Mouse (Mus musculus): ENCODE measurements around the gene Cdk2ap2.

DNA sequence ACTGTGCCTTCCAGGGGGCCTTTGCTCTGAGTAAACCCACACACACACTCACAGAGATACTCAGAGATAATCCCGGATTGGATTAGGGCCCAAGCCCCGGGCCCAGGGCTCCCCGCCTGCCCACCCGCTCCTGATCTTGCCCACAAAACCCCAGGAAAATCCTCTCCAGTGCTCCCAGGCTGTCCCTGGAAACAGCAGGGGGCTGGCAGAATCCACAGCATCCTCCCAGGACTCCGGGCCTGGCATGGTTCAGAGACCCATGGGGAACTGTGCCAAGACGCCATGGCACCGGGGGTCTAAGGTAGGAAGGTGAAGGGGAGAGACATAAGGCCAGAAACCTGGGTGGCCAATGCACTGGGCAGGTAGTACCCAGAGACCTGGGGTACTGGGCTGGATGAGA is 13.7 kb upstream of the Cdk2ap2 start:
- TF ChIP-seq CTCF (IDR thresholded peaks at IDR 0.05; ENCODE audit: low read depth, low read length) (no peak), POLR2A (IDR thresholded peaks at IDR 0.05; ENCODE audit: insufficient read depth, low read length) (no peak)

Data from ES-Bruce4 (cell line).